Mouse (Mus musculus): ENCODE data around the gene Plekhj1.
"Not testable (repeated sequence)": the region's sequence is repeated elsewhere in the genome, so short reads cannot be mapped to it uniquely, and the experiment has no call there.

The Plekhj1 gene

GRCm38 (mm10) chr10:80826151-80827062 is 28.0 kb upstream of the Plekhj1 start, which contains the start of gene Oaz1:
Gene Oaz1 (plus strand): TSS chr10:80826656.
- peak; percentile 100 for DNase-seq (ENCODE audit: low spot score)

- no peak for DNase-seq (ENCODE audit: low spot score)
Observed at GRCm38 (mm10) chr10:80824827-80825226, 26.4 kb upstream of the Plekhj1 start.

- no peak for DNase-seq (ENCODE audit: low spot score)
Observed at GRCm38 (mm10) chr10:80823847-80824643, 25.6 kb upstream of the Plekhj1 start.

DNA sequence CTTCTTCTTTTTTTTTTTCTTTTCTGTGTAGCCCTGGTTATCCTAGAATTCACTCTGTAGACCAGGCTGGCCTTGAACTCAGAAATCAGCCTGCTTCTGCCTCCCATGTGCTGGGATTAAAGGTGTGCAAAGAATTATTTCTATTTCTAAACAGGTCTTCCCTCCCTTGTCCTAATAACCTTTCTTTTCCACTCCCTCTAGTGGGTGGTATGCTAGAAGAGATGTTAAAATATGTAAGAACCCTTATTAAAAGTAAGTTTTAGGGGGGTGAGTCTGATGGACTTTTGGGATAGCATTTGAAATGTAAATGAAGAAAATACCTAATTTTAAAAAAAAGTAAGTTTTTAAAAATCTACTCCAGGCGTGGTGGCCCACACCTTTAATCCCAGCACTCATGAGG is 24.9 kb upstream of the Plekhj1 start:
- DNase-seq (ENCODE audit: low spot score) = no peak

- no peak for DNase-seq (ENCODE audit: low spot score)
Observed at GRCm38 (mm10) chr10:80822528-80822927, 24.1 kb upstream of the Plekhj1 start.

DNA sequence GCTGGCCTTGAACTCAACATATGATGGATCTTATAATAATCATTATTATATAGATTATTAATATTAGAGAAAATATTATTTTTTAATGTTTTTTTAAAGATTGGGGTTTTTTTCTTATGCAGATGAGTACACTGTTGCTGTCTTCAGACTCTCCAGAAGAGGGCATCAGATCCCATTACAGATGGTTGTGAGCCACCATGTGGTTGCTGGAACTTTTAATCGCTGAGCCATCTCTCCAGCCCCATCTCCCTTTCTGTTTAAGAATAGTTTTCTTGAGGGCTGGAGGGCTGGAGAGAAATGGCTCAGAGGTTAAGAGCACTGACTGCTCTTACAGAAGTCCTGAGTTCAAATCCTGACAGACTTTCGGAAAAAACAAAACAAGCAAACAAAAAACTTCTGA is 23.6 kb upstream of the Plekhj1 start:
- no peak for DNase-seq (ENCODE audit: low spot score)

DNA sequence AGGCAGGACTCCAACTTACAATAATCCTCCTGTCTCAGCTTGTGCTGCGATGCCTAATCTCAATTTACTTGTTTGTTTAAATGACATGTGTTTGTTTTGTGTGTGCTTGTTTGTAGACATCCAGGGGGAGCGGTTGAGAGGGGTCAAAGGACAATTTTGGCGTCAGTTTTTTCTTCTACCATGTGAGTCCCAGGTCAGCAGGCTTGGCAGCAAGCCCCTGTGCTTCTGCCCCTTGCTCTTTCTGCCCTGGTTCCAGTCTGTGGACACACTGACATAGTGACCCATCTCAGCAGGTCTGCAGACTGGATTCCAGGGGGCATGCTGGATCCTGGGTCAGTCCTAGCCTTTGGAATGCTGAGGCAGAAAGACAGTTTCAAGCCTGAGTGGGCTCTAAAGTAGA is 21.0 kb upstream of the Plekhj1 start:
- DNase-seq (ENCODE audit: low spot score) = no peak

- no peak for DNase-seq (ENCODE audit: low spot score)
Observed at GRCm38 (mm10) chr10:80818599-80819281, 20.3 kb upstream of the Plekhj1 start.

DNA sequence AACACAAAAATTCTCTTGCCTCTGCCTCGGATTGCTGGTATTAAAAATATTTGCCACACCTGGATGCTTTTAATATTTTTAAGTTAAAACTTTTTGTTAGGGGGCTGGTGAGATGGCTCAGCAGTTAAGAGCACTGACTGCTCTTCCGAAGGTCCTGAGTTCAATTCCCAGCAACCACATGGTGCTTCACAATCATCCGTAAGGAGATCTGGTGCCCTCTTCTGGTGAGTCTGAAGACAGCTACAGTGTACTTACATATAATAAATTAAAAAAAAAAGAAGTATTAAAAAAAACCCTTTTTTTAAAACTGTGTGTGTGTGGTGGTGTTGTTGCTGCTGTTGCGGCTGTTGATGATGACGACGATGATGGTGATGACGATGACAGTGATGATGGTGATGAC is 19.5 kb upstream of the Plekhj1 start:
- DNase-seq (ENCODE audit: low spot score) = not testable (repeated sequence)

GRCm38 (mm10) chr10:80817164-80817563 is 18.7 kb upstream of the Plekhj1 start:
- no peak for DNase-seq (ENCODE audit: low spot score)

DNA sequence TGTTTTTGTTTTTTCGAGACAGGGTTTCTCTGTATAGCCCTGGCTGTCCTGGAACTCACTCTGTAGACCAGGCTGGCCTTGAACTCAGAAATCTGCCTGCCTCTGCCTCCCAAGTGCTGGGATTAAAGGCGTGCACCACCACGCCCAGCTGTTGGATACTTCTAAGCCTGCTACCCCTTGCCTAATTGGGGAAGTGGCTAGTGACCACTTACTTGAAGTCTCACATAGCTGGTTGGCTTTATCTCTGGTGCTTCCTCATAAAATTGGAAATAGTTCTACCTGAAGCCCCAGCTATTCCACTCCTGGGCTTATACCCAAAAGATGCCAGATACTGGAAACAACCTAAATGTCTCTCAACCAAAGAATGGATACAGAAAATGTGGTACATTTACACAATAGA is 17.9 kb upstream of the Plekhj1 start:
- DNase-seq (ENCODE audit: low spot score) = not testable (repeated sequence)

GRCm38 (mm10) chr10:80814800-80815199 is 16.4 kb upstream of the Plekhj1 start:
- no peak for DNase-seq (ENCODE audit: low spot score)

DNA sequence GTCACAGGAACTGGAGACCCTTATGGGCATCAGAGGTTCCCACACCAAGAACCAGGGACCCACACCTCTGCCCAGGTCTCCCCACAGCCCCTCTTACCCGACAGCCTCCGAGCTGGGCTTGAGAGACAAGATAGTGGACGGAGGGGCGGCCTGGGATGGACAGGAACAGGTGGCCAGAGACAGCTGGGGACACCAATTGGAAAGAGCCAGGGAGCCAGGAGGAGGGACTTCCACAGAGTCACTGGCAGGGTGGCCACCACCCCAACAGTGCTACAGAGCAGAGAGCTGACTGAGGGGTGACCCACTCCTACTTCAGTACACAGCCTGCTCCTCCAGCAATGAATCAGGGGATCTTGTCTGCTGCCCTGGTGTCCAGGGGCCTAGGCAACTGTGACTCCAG is 14.9 kb upstream of the Plekhj1 start, which contains the start of gene Jsrp1:
Gene Jsrp1, minus strand, starts transcription at position 133 of the 400 bp plus-strand sequence.
- DNase-seq (ENCODE audit: low spot score) = no peak

GRCm38 (mm10) chr10:80812391-80813041 is 14.1 kb upstream of the Plekhj1 start:
- no peak for DNase-seq (ENCODE audit: low spot score)

GRCm38 (mm10) chr10:80810084-80810483 is 11.7 kb upstream of the Plekhj1 start:
- no peak for DNase-seq (ENCODE audit: low spot score)

DNA sequence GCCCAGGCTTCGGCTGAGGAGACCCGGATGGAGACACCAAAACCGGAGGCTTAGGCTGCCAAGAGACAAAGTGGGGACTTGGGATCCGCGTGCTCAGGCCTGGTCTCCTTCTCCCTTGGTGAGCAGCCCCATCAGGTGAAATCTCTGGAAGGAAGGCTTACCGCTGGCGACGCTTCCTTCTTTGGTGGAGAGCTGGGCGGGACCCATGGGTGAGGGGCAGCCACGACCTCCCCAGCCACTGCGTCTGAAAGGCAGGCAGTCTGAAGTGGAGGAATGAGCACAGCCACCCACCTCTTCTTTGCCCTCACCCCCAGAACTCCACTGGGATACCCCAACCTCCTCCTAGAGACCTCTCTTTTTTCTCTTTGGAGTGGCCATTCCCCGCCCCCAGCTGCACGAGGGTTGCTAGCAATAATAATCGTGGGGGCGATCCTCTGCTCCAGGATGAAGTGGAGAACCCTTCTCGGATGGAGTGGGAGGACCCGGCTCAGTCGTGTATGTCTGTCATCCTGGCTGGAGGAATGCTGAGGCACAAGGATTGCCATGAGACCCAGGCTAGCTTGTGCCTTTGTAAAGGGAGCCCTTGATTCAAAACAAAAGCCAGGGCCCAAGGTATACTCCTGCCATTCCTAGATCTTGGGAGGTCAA is 10.7 kb upstream of the Plekhj1 start:
- DNase-seq (ENCODE audit: low spot score) = no peak

GRCm38 (mm10) chr10:80808099-80808984 is 9.9 kb upstream of the Plekhj1 start:
- DNase-seq (ENCODE audit: low spot score) = no peak

DNA sequence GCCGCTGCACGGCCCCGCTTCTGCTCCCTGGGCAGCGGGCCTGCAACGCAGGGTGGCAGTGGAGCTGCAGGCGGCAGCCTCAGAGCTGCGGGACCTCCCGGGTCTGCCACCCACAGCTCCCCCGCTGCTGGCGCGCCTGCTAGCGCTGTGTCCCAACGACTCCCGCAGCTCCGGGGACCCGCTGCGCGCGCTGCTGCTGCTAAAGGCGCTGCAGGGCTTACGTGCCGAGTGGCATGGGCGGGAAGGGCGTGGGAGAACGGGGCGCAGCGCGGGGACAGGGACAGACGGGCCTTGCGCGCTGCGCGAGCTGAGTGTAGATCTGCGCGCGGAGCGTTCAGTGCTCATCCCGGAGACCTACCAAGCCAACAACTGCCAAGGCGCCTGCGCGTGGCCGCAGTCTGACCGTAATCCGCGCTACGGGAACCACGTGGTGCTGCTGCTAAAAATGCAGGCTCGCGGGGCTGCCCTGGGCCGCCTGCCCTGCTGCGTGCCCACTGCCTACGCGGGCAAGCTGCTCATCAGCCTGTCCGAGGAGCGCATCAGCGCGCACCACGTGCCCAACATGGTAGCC is 8.7 kb upstream of the Plekhj1 start:
- DNase-seq (ENCODE audit: low spot score) = peak; percentile 85

GRCm38 (mm10) chr10:80806341-80807056 is 8.1 kb upstream of the Plekhj1 start:
- DNase-seq (ENCODE audit: low spot score) = no peak

Data from layer of hippocampus, adult 11-12 months (tissue).